Mouse (Mus musculus) ES-E14 (cell line): ENCODE measurements around the gene Cmtm7. TPM values are rescaled to one million over a fixed set of nuclear protein-coding genes. Genes with fewer than 3 reads are reported as not detected.

Experiments used
- DNase-seq: peaks from one replicate; pipeline ENCODE4 v3.0.0-alpha.2; 2013; ENCODE audit warnings: low read depth, low spot score
- H3K27ac ChIP-seq: 2 replicates; pipeline ENCODE4 v1.5.1; 2012; ENCODE audit warnings: low read depth, mild to moderate bottlenecking, low read length, moderate library complexity, mixed read lengths; ENCODE audit not compliant: poor library complexity, insufficient read depth, severe bottlenecking
- H3K36me3 ChIP-seq: 2 replicates; pipeline ENCODE4 v1.6.1; 2012; ENCODE audit warnings: mild to moderate bottlenecking, low read length, moderate library complexity, mixed read lengths; ENCODE audit not compliant: control insufficient read depth, poor library complexity, insufficient read depth, severe bottlenecking
- H3K4me1 ChIP-seq, 2 experiments: fragments of 150-350 bp in 1 of 2; sonication (generic) in 1 of 2; 2 replicates each; pipeline ENCODE4 v1.6.1; 2012; ENCODE audit warnings: low read length in 2 of 2, mild to moderate bottlenecking in 1 of 2, mixed read lengths in 1 of 2; ENCODE audit not compliant: control insufficient read depth in 2 of 2, insufficient read depth in 2 of 2, poor library complexity in 1 of 2
- H3K4me3 ChIP-seq, 2 experiments: fragments of 150-350 bp in 1 of 2; sonication (generic) in 1 of 2; 2 replicates each; pipeline ENCODE4 v1.5.1; 2012; ENCODE audit warnings: low read length in 2 of 2, low read depth in 1 of 2, mild to moderate bottlenecking in 1 of 2, mixed read lengths in 1 of 2; ENCODE audit not compliant: insufficient read depth in 1 of 2, poor library complexity in 1 of 2, severe bottlenecking in 1 of 2
- H3K9ac ChIP-seq: 2 replicates; pipeline ENCODE4 v1.6.1; 2012; ENCODE audit warnings: low read depth, mild to moderate bottlenecking, low read length, mixed read lengths; ENCODE audit not compliant: poor library complexity, insufficient read depth, severe bottlenecking
- H3K9me3 ChIP-seq: fragments of 150-350 bp; sonication (generic); 2 replicates; pipeline ENCODE4 v1.6.1; 2012; ENCODE audit warnings: low read depth, mild to moderate bottlenecking, low read length; ENCODE audit not compliant: control insufficient read depth, insufficient read depth
- CHD2 ChIP-seq: IDR thresholded peaks from 2 replicates; pipeline ENCODE4 v1.6.1; 2014; ENCODE audit warnings: mild to moderate bottlenecking, low read depth, low read length, inconsistent platforms
- HCFC1 ChIP-seq: IDR thresholded peaks from 2 replicates; pipeline ENCODE4 v1.6.1; 2012; ENCODE audit warnings: low read length, inconsistent platforms, borderline replicate concordance; ENCODE audit not compliant: insufficient read depth
- MAFK ChIP-seq: IDR thresholded peaks from 2 replicates; pipeline ENCODE4 v1.6.1; 2014; ENCODE audit warnings: mild to moderate bottlenecking, low read depth, low read length, inconsistent platforms; ENCODE audit not compliant: insufficient read depth
- ZC3H11A ChIP-seq: IDR thresholded peaks from 2 replicates; pipeline ENCODE4 v1.6.1; 2012; ENCODE audit warnings: low read depth, mild to moderate bottlenecking, inconsistent platforms, low read length, borderline replicate concordance
- ZNF384 ChIP-seq: IDR thresholded peaks from 2 replicates; pipeline ENCODE4 v1.6.1; 2012; ENCODE audit warnings: low read depth, low read length, inconsistent platforms
- in situ Hi-C, 2 experiments: fragments of 600-800 bp; cut with MboI; formaldehyde crosslinking; loops; one replicate each; pipeline ENCODE4 v1.15.1; 2025; ENCODE audit warnings: low sequenced_read_pairs in 2 of 2, inconsistent platforms in 1 of 2; ENCODE audit not compliant: unreplicated experiment in 2 of 2
- total RNA-seq: library from RNA; depleted of rRNA; stranded (reverse); fragments of 300-350 nt; gene quantifications from 2 replicates; pipeline ENCODE4 v1.2.3, GENCODE M21; 2012

Gene Cmtm7
- total RNA-seq, 1 experiment, result 75.1 TPM

DNA sequence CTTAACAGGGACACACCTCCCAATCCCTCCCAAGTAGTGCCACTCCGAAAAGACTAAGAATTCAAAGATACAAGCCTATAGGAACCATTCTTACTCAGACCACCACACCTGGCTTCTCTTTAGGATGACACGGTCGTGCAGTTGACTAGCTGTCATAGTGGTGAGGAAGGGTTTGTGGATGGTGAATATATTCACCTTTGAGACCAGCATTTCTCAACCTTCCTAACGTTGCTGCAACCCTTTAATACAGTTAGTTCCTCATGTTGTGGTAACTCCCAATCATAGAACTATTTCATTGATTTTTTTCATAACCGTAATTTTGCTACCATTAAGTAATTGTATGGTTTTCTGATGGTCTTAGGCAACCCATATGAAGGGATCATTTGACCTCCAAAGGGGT is 5.5 kb upstream of the Cmtm7 start:
- DNase-seq, result no peak
- TF ChIP-seq CHD2 (no peak), ZC3H11A (no peak), HCFC1 (no peak), MAFK (no peak), ZNF384 (no peak)
- in situ Hi-C loops, result no loop called here
- no peak overlapping the region for H3K4me3 ChIP-seq
- H3K27ac ChIP-seq, result no peak overlapping the region
- H3K36me3 ChIP-seq, result no peaks in the 10 kb centered on the region
- no peaks in the 10 kb centered on the region for H3K9me3 ChIP-seq
- H3K4me1 ChIP-seq, result peaks cover 2 to 14% of the 10 kb centered on the region in 2 experiments; a peak in 2 of 4 replicates
- H3K9ac ChIP-seq, result no peak overlapping the region

- in situ Hi-C loops, result no loop called here
- no peaks in the 10 kb centered on the region for H3K9me3 ChIP-seq
- peak overlapping the region in 1 of 2 experiments; percentile 44; a peak in 3 of 4 replicates for H3K4me3 ChIP-seq
- peak overlapping the region; percentile 56 for H3K27ac ChIP-seq
- no peaks in the 10 kb centered on the region for H3K36me3 ChIP-seq
- H3K9ac ChIP-seq, result peak overlapping the region; percentile 46; the same call in 1 of the 2 replicates
- peaks cover 2 to 8% of the 10 kb centered on the region in 2 experiments; a peak in 2 of 4 replicates for H3K4me1 ChIP-seq
- TF ChIP-seq ZC3H11A, result no peak
- peak; percentile 29; the same call in 1 of the 2 replicates for TF ChIP-seq CHD2
- no peak for TF ChIP-seq HCFC1
- peak; percentile 60 for DNase-seq
These were observed 3.9 kb upstream of the Cmtm7 start for GRCm38 (mm10) chr9:114785432-114786125.

- TF ChIP-seq HCFC1 (no peak), MAFK (no peak), ZC3H11A (no peak), CHD2 (no peak)
- in situ Hi-C loops, result no loop called here
These were observed 720 bp downstream of the Cmtm7 start for GRCm38 (mm10) chr9:114780746-114781525.

GRCm38 (mm10) chr9:114779984-114780745 is 1.5 kb downstream of the Cmtm7 start:
- peak overlapping the region; percentile 53 to 89 for H3K4me3 ChIP-seq
- H3K27ac ChIP-seq, result peak overlapping the region; percentile 13; the same call in 1 of the 2 replicates
- DNase-seq, result peak; percentile 29
- TF ChIP-seq HCFC1, result no peak
- TF ChIP-seq ZC3H11A, result no peak
- TF ChIP-seq MAFK, result no peak
- TF ChIP-seq CHD2, result no peak
- TF ChIP-seq ZNF384, result no peak
- H3K9ac ChIP-seq, result peak overlapping the region; percentile 74
- H3K4me1 ChIP-seq, result peaks cover 3 to 18% of the 10 kb centered on the region in 2 experiments; a peak in 2 of 4 replicates
- peaks cover 2% of the 10 kb centered on the region; the same call in 1 of the 2 replicates for H3K36me3 ChIP-seq
- H3K9me3 ChIP-seq, result no peaks in the 10 kb centered on the region
- in situ Hi-C loops, result no loop called here

More at GRCm38 (mm10) chr9:114780746-114781525, 720 bp downstream of the Cmtm7 start:
- Histone ChIP-seq H3K9ac (peak overlapping the region; percentile 84), H3K36me3 (peaks cover 2% of the 10 kb centered on the region; the same call in 1 of the 2 replicates), H3K9me3 (no peaks in the 10 kb centered on the region), H3K27ac (peak overlapping the region; percentile 70), H3K4me3 (peak overlapping the region; percentile 53 to 89), H3K4me1 (peaks cover 4 to 18% of the 10 kb centered on the region in 2 experiments; a peak in 2 of 4 replicates)
- peak; percentile 40 for DNase-seq
